Mouse (Mus musculus) midbrain, embryonic 14.5 days (tissue): ENCODE data around the gene Actl6b. TPM values are rescaled to one million over a fixed set of nuclear protein-coding genes. Genes with fewer than 3 reads are reported as not detected.

Experiments
- ATAC-seq: fragments of 200-750 bp; cut with Nextera tagmentation; 2 replicates; pipeline ENCODE4 v1.8.0; 2017; ENCODE audit warnings: moderate number of reproducible peaks, moderate library complexity; ENCODE audit not compliant: low FRiP score, low TSS enrichment
- DNase-seq: peaks from one replicate; pipeline ENCODE4 v3.0.0-alpha.2; 2015
- H3K27ac ChIP-seq: fragments of 300-500 bp; sonication (generic); replicated peaks from 2 replicates; pipeline ENCODE4 v1.5.1; 2014; ENCODE audit warnings: mild to moderate bottlenecking, low read depth, low read length, moderate library complexity
- H3K27me3 ChIP-seq: fragments of 300-500 bp; sonication (generic); 2 replicates; pipeline ENCODE4 v1.6.1; 2014; ENCODE audit warnings: low read length, control low read depth, mixed read lengths; ENCODE audit not compliant: control insufficient read depth, insufficient read depth
- H3K36me3 ChIP-seq: fragments of 300-500 bp; sonication (generic); 2 replicates; pipeline ENCODE4 v1.6.1; 2014; ENCODE audit warnings: low read length, control low read depth; ENCODE audit not compliant: control insufficient read depth, insufficient read depth
- H3K4me1 ChIP-seq: fragments of 300-500 bp; sonication (generic); 2 replicates; pipeline ENCODE4 v1.6.1; 2014; ENCODE audit warnings: mild to moderate bottlenecking, antibody characterized with exemption, low read length, control low read depth; ENCODE audit not compliant: control insufficient read depth, insufficient read depth
- H3K4me2 ChIP-seq: fragments of 300-500 bp; sonication (generic); 2 replicates; pipeline ENCODE4 v1.6.1; 2014; ENCODE audit warnings: mild to moderate bottlenecking, low read length, moderate library complexity
- H3K4me3 ChIP-seq: fragments of 300-500 bp; sonication (generic); replicated peaks from 2 replicates; pipeline ENCODE4 v1.5.1; 2014; ENCODE audit warnings: low read depth, low read length
- H3K9ac ChIP-seq: fragments of 300-500 bp; sonication (generic); replicated peaks from 2 replicates; pipeline ENCODE4 v1.6.1; 2014; ENCODE audit warnings: mild to moderate bottlenecking, low read length, moderate library complexity
- H3K9me3 ChIP-seq: fragments of 300-500 bp; sonication (generic); 2 replicates; pipeline ENCODE4 v1.6.1; 2016; ENCODE audit warnings: low read length, control low read depth, mixed read lengths; ENCODE audit not compliant: control insufficient read depth
- WGBS: fragments of 180-500 bp; shearing (Covaris S2); extraction: QIAGEN DNeasy Blood & Tissue Kit; methylation state at CpG from one replicate; pipeline ENCODE4 v1.1.7; 2014; 5-methylcytosine and 5-hydroxymethylcytosine counted together
- polyA plus RNA-seq: library from polyadenylated mRNA; unstranded; fragments of >200 nt; fragmentation: Nextera tagmentation; extraction: Ambion mirVana; gene quantifications from 2 replicates; pipeline ENCODE4 v1.2.1, GENCODE M21; 2014

Actl6b gene
- polyA plus RNA-seq, 1 experiment from 2014 or later = 234 TPM

DNA sequence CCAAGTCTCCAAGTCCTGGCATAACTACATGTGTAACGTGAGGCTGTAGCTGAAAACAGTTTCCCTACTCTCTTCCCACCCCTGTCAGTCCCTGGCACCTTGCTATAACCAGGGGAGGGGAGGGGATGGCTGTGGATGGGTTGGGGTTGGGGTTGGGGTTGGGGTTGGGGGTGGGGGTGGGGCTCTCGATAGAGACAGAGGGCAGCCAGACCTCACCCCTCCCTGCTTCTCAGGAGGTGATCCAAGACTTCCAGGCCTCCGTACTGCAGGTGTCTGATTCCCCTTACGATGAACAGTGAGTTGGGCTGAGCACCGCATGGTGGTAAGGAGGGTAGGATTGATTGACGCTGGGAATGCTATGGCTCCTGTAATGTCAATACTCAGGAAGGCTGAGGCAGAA is 12.4 kb downstream of the Actl6b start:
- Histone ChIP-seq H3K9ac (no peak overlapping the region), H3K9me3 (no peaks in the 10 kb centered on the region), H3K4me2 (no peak overlapping the region), H3K36me3 (peaks cover 37% of the 10 kb centered on the region), H3K4me3 (no peak overlapping the region), H3K27me3 (no peaks in the 10 kb centered on the region), H3K4me1 (no peaks in the 10 kb centered on the region), H3K27ac (no peak overlapping the region)
- ATAC-seq (no peak), DNase-seq (no peak)
- 62% methylated on average over 6 of the region's 6 CpGs for WGBS

GRCm38 (mm10) chr5:137566416-137566815 is 13.1 kb downstream of the Actl6b start:
- Histone ChIP-seq H3K4me3 (no peak overlapping the region), H3K27me3 (no peaks in the 10 kb centered on the region), H3K9me3 (no peaks in the 10 kb centered on the region), H3K4me1 (no peaks in the 10 kb centered on the region), H3K9ac (no peak overlapping the region), H3K36me3 (peaks cover 36% of the 10 kb centered on the region), H3K4me2 (no peak overlapping the region), H3K27ac (no peak overlapping the region)
- no peak for DNase-seq
- ATAC-seq = no peak
- 97% methylated on average over 5 of the region's 5 CpGs for WGBS

GRCm38 (mm10) chr5:137568223-137568798 is 15.0 kb downstream of the Actl6b start:
- DNase-seq (no peak), ATAC-seq (no peak)
- Histone ChIP-seq H3K27ac (no peak overlapping the region), H3K9me3 (no peaks in the 10 kb centered on the region), H3K4me2 (no peak overlapping the region), H3K9ac (no peak overlapping the region), H3K4me3 (no peak overlapping the region), H3K4me1 (no peaks in the 10 kb centered on the region), H3K27me3 (no peaks in the 10 kb centered on the region), H3K36me3 (peaks cover 32% of the 10 kb centered on the region)
- 82% methylated on average over 8 of the region's 8 CpGs for WGBS

DNA sequence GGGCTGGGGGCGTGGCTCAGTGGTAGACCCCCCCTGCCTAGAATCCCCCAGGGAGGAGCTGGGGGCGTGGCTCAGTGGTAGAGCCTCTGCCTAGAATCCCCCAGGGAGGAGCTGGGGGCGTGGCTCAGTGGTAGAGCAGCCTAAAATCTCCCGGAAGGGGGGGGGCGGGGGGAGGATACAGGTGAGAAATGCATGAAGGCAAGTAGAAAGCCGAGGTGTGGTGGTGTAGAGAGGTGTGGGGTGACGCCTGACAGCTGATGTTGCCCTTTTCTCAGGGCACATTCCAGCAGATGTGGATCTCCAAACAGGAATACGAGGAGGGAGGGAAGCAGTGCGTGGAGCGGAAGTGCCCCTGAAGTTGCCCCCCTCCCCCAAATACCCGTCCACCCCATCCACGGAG is 15.7 kb downstream of the Actl6b start:
- H3K4me3 ChIP-seq = no peak overlapping the region
- WGBS = 86% methylated on average over 12 of the region's 12 CpGs
- no peaks in the 10 kb centered on the region for H3K27me3 ChIP-seq
- H3K9ac ChIP-seq = no peak overlapping the region
- H3K36me3 ChIP-seq = peaks cover 29% of the 10 kb centered on the region
- no peak overlapping the region for H3K4me2 ChIP-seq
- no peaks in the 10 kb centered on the region for H3K9me3 ChIP-seq
- H3K27ac ChIP-seq = no peak overlapping the region
- ATAC-seq = no peak
- H3K4me1 ChIP-seq = no peaks in the 10 kb centered on the region
- no peak for DNase-seq

- WGBS = 39% methylated on average over 9 of the region's 9 CpGs
Observed at GRCm38 (mm10) chr5:137569665-137570064, 16.3 kb downstream of the Actl6b start, which contains the start of gene Tfr2. Tfr2 (plus strand) TSS chr5:137569840.

GRCm38 (mm10) chr5:137570181-137570580 is 16.9 kb downstream of the Actl6b start:
- no peaks in the 10 kb centered on the region for H3K9me3 ChIP-seq
- no peak overlapping the region for H3K9ac ChIP-seq
- H3K4me3 ChIP-seq = no peak overlapping the region
- DNase-seq (no peak), ATAC-seq (no peak)
- H3K27me3 ChIP-seq = no peaks in the 10 kb centered on the region
- 0 out of 2 replicates have a peak, but pooled peaks cover 3% of the 10 kb centered on the region for H3K4me1 ChIP-seq
- H3K4me2 ChIP-seq = no peak overlapping the region
- WGBS = 54% methylated on average over 7 of the region's 7 CpGs
- H3K36me3 ChIP-seq = peaks cover 18% of the 10 kb centered on the region
- H3K27ac ChIP-seq = no peak overlapping the region

More at GRCm38 (mm10) chr5:137569665-137570064, 16.3 kb downstream of the Actl6b start, which contains the start of gene Tfr2:
- H3K27me3 ChIP-seq = no peaks in the 10 kb centered on the region
- no peak within 1 kb of the TSS for H3K27ac ChIP-seq
- peak; percentile 8 for DNase-seq
- H3K36me3 ChIP-seq = peaks cover 23% of the 10 kb centered on the region
- no peak within 1 kb of the TSS for H3K4me3 ChIP-seq
- no peak for ATAC-seq
- H3K9me3 ChIP-seq = no peaks in the 10 kb centered on the region
- H3K4me2 ChIP-seq = no peak within 1 kb of the TSS
- no peak within 1 kb of the TSS for H3K9ac ChIP-seq
- H3K4me1 ChIP-seq = 0 out of 2 replicates have a peak, but pooled peaks cover 2% of the 10 kb centered on the region

DNA sequence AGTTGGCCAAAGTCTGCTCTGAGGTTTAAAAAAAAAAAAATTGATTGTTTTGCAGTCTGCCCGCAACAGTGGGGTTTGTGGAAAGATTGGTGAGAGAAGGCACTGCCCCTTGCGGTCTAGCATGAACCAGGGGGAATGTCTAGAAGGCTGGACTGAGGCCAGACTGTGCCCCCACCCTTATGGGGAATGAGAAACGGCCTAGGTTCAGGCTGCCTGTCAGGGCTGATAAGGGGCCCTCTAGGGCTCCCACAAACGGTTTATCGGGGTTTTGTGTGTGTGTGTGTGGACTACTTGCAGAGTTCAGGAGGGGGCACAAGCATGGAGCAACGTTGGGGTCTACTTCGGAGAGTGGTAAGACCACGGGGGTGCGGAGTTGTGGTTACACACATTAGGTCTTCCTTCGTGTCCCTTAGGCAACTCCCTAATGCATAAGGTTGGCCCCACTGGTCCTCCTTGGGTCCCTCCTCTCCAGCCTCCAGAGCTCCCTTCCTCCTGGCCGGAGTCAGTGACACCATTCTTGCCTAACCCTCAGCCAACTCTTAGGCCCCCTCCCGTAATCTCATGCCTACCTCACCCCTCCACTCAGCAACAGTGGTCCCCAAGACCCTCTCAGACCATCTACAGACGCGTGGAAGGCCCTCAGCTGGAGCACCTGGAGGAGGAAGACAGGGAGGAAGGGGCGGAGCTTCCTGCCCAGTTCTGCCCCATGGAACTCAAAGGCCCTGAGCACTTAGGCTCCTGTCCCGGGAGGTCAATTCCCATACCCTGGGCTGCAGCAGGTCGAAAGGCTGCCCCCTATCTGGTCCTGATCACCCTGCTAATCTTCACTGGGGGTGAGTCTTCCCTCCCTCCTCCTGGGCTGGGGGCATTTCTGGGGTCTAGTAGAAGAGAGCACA is 17.6 kb downstream of the Actl6b start:
- Histone ChIP-seq H3K27ac (no peak overlapping the region), H3K4me1 (0 out of 2 replicates have a peak, but pooled peaks cover 3% of the 10 kb centered on the region), H3K4me3 (no peak overlapping the region), H3K4me2 (no peak overlapping the region), H3K9ac (no peak overlapping the region), H3K36me3 (peaks cover 13% of the 10 kb centered on the region), H3K27me3 (no peaks in the 10 kb centered on the region), H3K9me3 (no peaks in the 10 kb centered on the region)
- DNase-seq = no peak
- no peak for ATAC-seq
- WGBS = 85% methylated on average over 17 of the region's 17 CpGs

GRCm38 (mm10) chr5:137574470-137574901 is 21.2 kb downstream of the Actl6b start:
- 6% methylated on average over 27 of the region's 27 CpGs for WGBS
- 0 out of 2 replicates have a peak, but pooled peaks cover 3% of the 10 kb centered on the region for H3K4me1 ChIP-seq
- H3K27me3 ChIP-seq = no peaks in the 10 kb centered on the region
- no peaks in the 10 kb centered on the region for H3K9me3 ChIP-seq
- no peaks in the 10 kb centered on the region for H3K36me3 ChIP-seq
- H3K4me2 ChIP-seq = peak overlapping the region; percentile 49
- H3K4me3 ChIP-seq = peak overlapping the region; percentile 19
- peak; percentile 60 for DNase-seq
- H3K9ac ChIP-seq = peak overlapping the region; percentile 36; the same call in 1 of the 2 replicates
- ATAC-seq = no peak; the same call in 1 of the 2 replicates
- no peak overlapping the region for H3K27ac ChIP-seq
